ENCODE assay signal across 17 mouse cellular contexts in genomic region chr7:143325051-143325450, GRCm38 (mm10).
DNase-seq lines count a peak whose midpoint lies in the region; ATAC-seq and TF ChIP-seq lines count a peak whose summit lies in the region.
"Had no signal": no experiment of that assay in that cellular context is flagged by ENCODE, and none has a peak within 500 bp of the region (broad histone marks: within the 10 kb centered on the region; RNA-seq: fewer than 3 reads in every experiment).

No protein-coding gene starts in this region.

- no peak overlapping the region for H3K4me3 ChIP-seq in heart, embryonic 10.5 days
- H3K4me3 ChIP-seq in heart, adult 2 months: no peak overlapping the region
- H3K4me3 ChIP-seq in limb, embryonic 13.5 days: no peak overlapping the region
- H3K4me3 ChIP-seq in heart, embryonic 11.5 days (ENCODE audit: low read depth, low read length): no peak overlapping the region
- H3K4me3 ChIP-seq: lung, embryonic 15.5 days; stomach, embryonic 15.5 days had no signal

- no peaks in the 10 kb centered on the region for H3K36me3 ChIP-seq in heart, embryonic 10.5 days
- no peaks in the 10 kb centered on the region for H3K36me3 ChIP-seq in heart, adult 2 months (ENCODE audit: control insufficient read depth, insufficient read depth, low read length)
- no peaks in the 10 kb centered on the region for H3K36me3 ChIP-seq in limb, embryonic 13.5 days
- H3K36me3 ChIP-seq in heart, embryonic 11.5 days (ENCODE audit: control insufficient read depth, insufficient read depth, low read length): no peaks in the 10 kb centered on the region
- H3K36me3 ChIP-seq: lung, embryonic 15.5 days; stomach, embryonic 15.5 days had no signal

- intact Hi-C loops in heart, adult 2 months (cut with DNase I): no loop called here

- 0 out of 2 replicates have a peak, but pooled peaks have one; percentile 25 for ATAC-seq in limb, embryonic 13.5 days (ENCODE audit: low FRiP score, low read depth)
- no peak for ATAC-seq in heart, embryonic 11.5 days (replicated peaks; ENCODE audit: insufficient number of reproducible peaks, low FRiP score, low TSS enrichment)

- no peak overlapping the region for H3K9ac ChIP-seq in heart, adult 2 months (ENCODE audit: low read depth, low read length)
- H3K9ac ChIP-seq in limb, embryonic 13.5 days: no peak overlapping the region
- H3K9ac ChIP-seq in heart, embryonic 11.5 days (ENCODE audit: low read depth, low read length): no peak overlapping the region
- H3K9ac ChIP-seq: lung, embryonic 15.5 days; stomach, embryonic 15.5 days had no signal

- no peak for TF ChIP-seq POLR2A in heart, adult 2 months (IDR thresholded peaks at IDR 0.05; ENCODE audit: insufficient read depth, low read depth, low read length)
- no peak for TF ChIP-seq POLR2A in brain, embryonic 14.5 days (IDR thresholded peaks at IDR 0.05; ENCODE audit: borderline replicate concordance, extremely low read depth, insufficient read depth, insufficient read length, poor library complexity, severe bottlenecking)

- peak overlapping the region; percentile 48; the same call in 1 of the 2 replicates for H3K27ac ChIP-seq in heart, embryonic 10.5 days
- H3K27ac ChIP-seq in heart, adult 2 months: no peak overlapping the region
- peak overlapping the region; percentile 48; the same call in 1 of the 2 replicates for H3K27ac ChIP-seq in limb, embryonic 13.5 days
- H3K27ac ChIP-seq in heart, embryonic 11.5 days (ENCODE audit: low read depth, low read length): no peak overlapping the region
- H3K27ac ChIP-seq: lung, embryonic 15.5 days; stomach, embryonic 15.5 days had no signal

- 69% methylated on average over 16 of the region's 16 CpGs for WGBS in heart, embryonic 10.5 days
- 87% methylated on average over 16 of the region's 16 CpGs for WGBS in heart, adult 2 months
- WGBS in limb, embryonic 13.5 days: 68% methylated on average over 16 of the region's 16 CpGs
- WGBS in heart, embryonic 11.5 days (ENCODE audit: insufficient replicate concordance): 75% methylated on average over 16 of the region's 16 CpGs

- DNase-seq in heart, embryonic 10.5 days (ENCODE audit: low spot score): no peak
- DNase-seq in heart, adult 2 months: no peak
- DNase-seq in layer of hippocampus, adult 9-11 months: peak; percentile 42
- DNase-seq in layer of hippocampus, adult 9-10 months (ENCODE audit: low spot score): no peak
- peak; percentile 18 for DNase-seq in brain, embryonic 14.5 days (ENCODE audit: low read depth)
- DNase-seq in cerebellum, adult 11 months: no peak
- DNase-seq: adrenal gland, adult 2 months; cerebellum, adult 9-10 months; heart, adult 18-20 months; heart, postnatal 14 days; kidney, adult 2 months; thymus, postnatal 36 days had no signal

- peaks cover 18% of the 10 kb centered on the region for H3K4me1 ChIP-seq in heart, embryonic 10.5 days
- H3K4me1 ChIP-seq in heart, adult 2 months (ENCODE audit: control insufficient read depth, insufficient read depth, low read length): peaks cover 3% of the 10 kb centered on the region
- peaks cover 57% of the 10 kb centered on the region for H3K4me1 ChIP-seq in limb, embryonic 13.5 days
- peaks cover 11% of the 10 kb centered on the region for H3K4me1 ChIP-seq in heart, embryonic 11.5 days (ENCODE audit: control insufficient read depth, insufficient read depth, low read length)

- no peak for TF ChIP-seq CTCF in heart, adult 2 months (IDR thresholded peaks at IDR 0.05)
- TF ChIP-seq CTCF in brain, embryonic 14.5 days (IDR thresholded peaks at IDR 0.05; ENCODE audit: borderline replicate concordance, extremely low read depth, insufficient read depth, insufficient read length): no peak

- TF ChIP-seq EP300 in heart, adult 2 months (IDR thresholded peaks at IDR 0.05; ENCODE audit: insufficient read depth, low read depth, low read length): no peak

- H3K27me3 ChIP-seq in heart, embryonic 10.5 days (ENCODE audit: insufficient read depth, poor library complexity, severe bottlenecking): peaks cover 12% of the 10 kb centered on the region
- no peaks in the 10 kb centered on the region for H3K27me3 ChIP-seq in heart, adult 2 months (ENCODE audit: control insufficient read depth, insufficient read depth, low read length)
- H3K27me3 ChIP-seq in limb, embryonic 13.5 days: peaks cover 7% of the 10 kb centered on the region
- no peaks in the 10 kb centered on the region for H3K27me3 ChIP-seq in heart, embryonic 11.5 days (ENCODE audit: control insufficient read depth, insufficient read depth, low read length)
- H3K27me3 ChIP-seq: lung, embryonic 15.5 days; stomach, embryonic 15.5 days had no signal

- no peaks in the 10 kb centered on the region for H3K79me2 ChIP-seq in heart, adult 2 months (replicated peaks; ENCODE audit: control insufficient read depth, insufficient read depth, low read length)

- H3K9me3 ChIP-seq in heart, embryonic 10.5 days: no peaks in the 10 kb centered on the region
- H3K9me3 ChIP-seq in limb, embryonic 13.5 days: no peaks in the 10 kb centered on the region
- no peaks in the 10 kb centered on the region for H3K9me3 ChIP-seq in heart, embryonic 11.5 days (replicated peaks; ENCODE audit: control insufficient read depth, low read length)
- H3K9me3 ChIP-seq: lung, embryonic 15.5 days; stomach, embryonic 15.5 days had no signal

- no peak overlapping the region for H3K4me2 ChIP-seq in limb, embryonic 13.5 days (replicated peaks)
- H3K4me2 ChIP-seq in heart, embryonic 11.5 days: no peak overlapping the region
- H3K4me2 ChIP-seq: liver, embryonic 11.5 days; lung, embryonic 15.5 days; stomach, embryonic 15.5 days had no signal

Comparison
In these comparisons a context has a peak if more than half of its experiments do, and no peak if none do; other contexts are left out.
1. DNase-seq: peak in layer of hippocampus, adult 9-11 months (single experiment) and brain, embryonic 14.5 days (single experiment); none in heart, embryonic 10.5 days (single experiment), heart, adult 2 months (0 of 2), layer of hippocampus, adult 9-10 months (single experiment) and cerebellum, adult 11 months (single experiment).
2. H3K27ac ChIP-seq: peak in heart, embryonic 10.5 days (single experiment) and limb, embryonic 13.5 days (single experiment); none in heart, adult 2 months (single experiment) and heart, embryonic 11.5 days (single experiment).